Mouse (Mus musculus): Measurements from ENCODE around the gene Pnmal2. TPM values are rescaled to one million over a fixed set of nuclear protein-coding genes. Genes with fewer than 3 reads are reported as not detected.

The Pnmal2 gene
- polyA plus RNA-seq, 1 experiment from 2014 or later, result 92.1 TPM

DNA sequence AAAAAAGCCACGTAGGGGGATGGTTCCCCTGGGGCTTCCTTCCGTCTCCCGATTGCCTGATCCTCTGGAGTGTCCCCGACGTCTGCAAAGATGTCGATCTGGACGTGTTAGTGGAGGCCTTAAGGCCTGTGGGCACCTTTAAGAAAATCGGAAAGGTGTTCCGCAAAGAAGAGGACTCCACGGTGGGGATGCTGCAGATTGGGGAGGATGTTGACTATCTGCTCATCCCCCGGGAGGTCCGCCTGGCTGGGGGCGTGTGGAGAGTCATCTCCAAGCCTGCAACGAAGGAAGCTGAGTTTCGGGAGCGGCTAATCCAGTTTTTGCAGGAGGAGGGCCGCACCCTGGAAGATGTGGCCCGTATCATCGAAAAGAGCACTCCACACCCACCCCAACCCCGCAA lies 49.9 kb downstream of the Pnmal2 start:
- H3K27ac ChIP-seq (ENCODE audit: low read depth, low read length), result no peak overlapping the region
- no peaks in the 10 kb centered on the region for H3K36me3 ChIP-seq (ENCODE audit: control insufficient read depth, insufficient read depth, low read length)
- no peaks in the 10 kb centered on the region for H3K9me3 ChIP-seq (ENCODE audit: control insufficient read depth, low read length)
- H3K9ac ChIP-seq (replicated peaks; ENCODE audit: low read depth, low read length), result peak overlapping the region; percentile 44; the same call in 1 of the 2 replicates
- H3K4me3 ChIP-seq (ENCODE audit: low read depth, low read length), result peak overlapping the region; percentile 32
- 11% methylated on average over 20 of the region's 20 CpGs for WGBS
- peaks cover 5% of the 10 kb centered on the region; the same call in 1 of the 2 replicates for H3K4me1 ChIP-seq (ENCODE audit: control insufficient read depth, insufficient read depth, low read length)
- peak overlapping the region; percentile 43 for H3K4me2 ChIP-seq (ENCODE audit: low read depth, low read length)
- no peak for ATAC-seq (ENCODE audit: low read depth)
- no peaks in the 10 kb centered on the region for H3K27me3 ChIP-seq (ENCODE audit: control insufficient read depth, insufficient read depth, low read length)

DNA sequence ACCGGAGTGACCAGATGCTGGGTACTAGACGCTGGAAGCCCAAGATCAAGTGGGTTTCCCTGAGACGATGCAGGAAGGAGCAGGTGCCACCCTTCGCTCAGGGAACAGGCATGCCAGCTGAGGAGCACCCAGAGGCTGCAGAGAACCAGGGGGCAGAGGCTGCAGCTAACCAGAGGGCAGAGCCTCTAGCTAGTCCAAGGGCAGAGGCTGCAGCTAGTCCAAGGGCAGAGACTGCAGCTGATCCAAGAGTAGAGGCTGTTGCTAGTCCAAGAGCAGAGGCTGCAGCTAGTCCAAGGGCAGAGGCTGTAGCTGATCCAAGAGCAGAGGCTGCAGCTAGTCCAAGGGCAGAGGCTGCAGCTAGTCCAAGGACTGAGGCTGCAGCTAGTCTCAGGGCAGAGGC lies 50.9 kb downstream of the Pnmal2 start:
- 0 out of 2 replicates have a peak overlapping the region, but pooled peaks have one; percentile 32 for H3K4me3 ChIP-seq (ENCODE audit: low read depth, low read length)
- no peaks in the 10 kb centered on the region for H3K36me3 ChIP-seq (ENCODE audit: control insufficient read depth, insufficient read depth, low read length)
- H3K9me3 ChIP-seq (ENCODE audit: control insufficient read depth, low read length), result no peaks in the 10 kb centered on the region
- no peak overlapping the region for H3K27ac ChIP-seq (ENCODE audit: low read depth, low read length)
- peak overlapping the region; percentile 43; the same call in 1 of the 2 replicates for H3K4me2 ChIP-seq (ENCODE audit: low read depth, low read length)
- ATAC-seq (ENCODE audit: low read depth), result no peak
- no peaks in the 10 kb centered on the region for H3K27me3 ChIP-seq (ENCODE audit: control insufficient read depth, insufficient read depth, low read length)
- no peak overlapping the region; the same call in 1 of the 2 replicates for H3K9ac ChIP-seq (replicated peaks; ENCODE audit: low read depth, low read length)
- 92% methylated on average over 4 of the region's 4 CpGs for WGBS
- H3K4me1 ChIP-seq (ENCODE audit: control insufficient read depth, insufficient read depth, low read length), result peaks cover 5% of the 10 kb centered on the region; the same call in 1 of the 2 replicates

Other genes starting within 250 kb of the Pnmal2 start
- gene Ceacam9, start 222.8 kb upstream of the Pnmal2 start, polyA plus RNA-seq (2014; fragmentation: Nextera tagmentation; extraction: Ambion mirVana), result 0.26 and 0.33 TPM in 2 replicates
- gene Ap2s1, start 206.3 kb upstream of the Pnmal2 start, polyA plus RNA-seq (2014; fragmentation: Nextera tagmentation; extraction: Ambion mirVana), result 404 and 458 TPM in 2 replicates
- gene Slc1a5, start 163.3 kb upstream of the Pnmal2 start, polyA plus RNA-seq (2014; fragmentation: Nextera tagmentation; extraction: Ambion mirVana), result 4.5 and 4.6 TPM in 2 replicates
- 191 and 199 TPM in 2 replicates for gene Strn4, start 128.8 kb upstream of the Pnmal2 start, polyA plus RNA-seq (2014; fragmentation: Nextera tagmentation; extraction: Ambion mirVana)
- gene Fkrp, start 128.0 kb upstream of the Pnmal2 start, polyA plus RNA-seq (2014; fragmentation: Nextera tagmentation; extraction: Ambion mirVana), result 44.5 and 51.5 TPM in 2 replicates
- gene Prkd2, start 101.8 kb upstream of the Pnmal2 start, polyA plus RNA-seq (2014; fragmentation: Nextera tagmentation; extraction: Ambion mirVana), result 4.5 and 7.4 TPM in 2 replicates
- 5.8 and 6.1 TPM in 2 replicates for gene Dact3, start 69.4 kb upstream of the Pnmal2 start, polyA plus RNA-seq (2014; fragmentation: Nextera tagmentation; extraction: Ambion mirVana)
- 0.39 and 9.8 TPM in 2 replicates for gene Gng8, start 52.9 kb upstream of the Pnmal2 start, polyA plus RNA-seq (2014; fragmentation: Nextera tagmentation; extraction: Ambion mirVana)
- 1.2 TPM in 1 of 2 replicates, not detected in the other for gene Ptgir, start 38.2 kb upstream of the Pnmal2 start, polyA plus RNA-seq (2014; fragmentation: Nextera tagmentation; extraction: Ambion mirVana)
- gene Calm3, start 20.6 kb upstream of the Pnmal2 start, polyA plus RNA-seq (2014; fragmentation: Nextera tagmentation; extraction: Ambion mirVana), result 412 and 503 TPM in 2 replicates
- 60.1 and 60.7 TPM in 2 replicates for gene Pnmal1, start 15.0 kb downstream of the Pnmal2 start, polyA plus RNA-seq (2014; fragmentation: Nextera tagmentation; extraction: Ambion mirVana)
- gene Gm42372, start 38.4 kb downstream of the Pnmal2 start, polyA plus RNA-seq (2014; fragmentation: Nextera tagmentation; extraction: Ambion mirVana), result 7.4 and 10.1 TPM in 2 replicates
- gene Ccdc8, start 48.0 kb downstream of the Pnmal2 start, polyA plus RNA-seq (2014; fragmentation: Nextera tagmentation; extraction: Ambion mirVana), result 2.3 and 5.6 TPM in 2 replicates
- gene Ppp5c, start 83.2 kb downstream of the Pnmal2 start, polyA plus RNA-seq (2014; fragmentation: Nextera tagmentation; extraction: Ambion mirVana), result 121 TPM in 2 replicates
- gene Hif3a, start 117.7 kb downstream of the Pnmal2 start, polyA plus RNA-seq (2014; fragmentation: Nextera tagmentation; extraction: Ambion mirVana), result 2.7 and 4.4 TPM in 2 replicates
- 3.7 and 4.0 TPM in 2 replicates for gene Psg16, start 129.4 kb downstream of the Pnmal2 start, polyA plus RNA-seq (2014; fragmentation: Nextera tagmentation; extraction: Ambion mirVana)
- not detected in 2 replicates for gene Ceacam3, start 205.6 kb downstream of the Pnmal2 start, polyA plus RNA-seq (2014; fragmentation: Nextera tagmentation; extraction: Ambion mirVana)